Comparison of ENCODE assay signal across 8 mouse cellular contexts in genomic region chr9:53609306-53609967, GRCm38 (mm10). TPM values are rescaled to one million over a fixed set of nuclear protein-coding genes. Genes with fewer than 3 reads are reported as not detected.
A peak's percentile ranks its signal among the peaks of the same experiment; 100 is the strongest.
DNase-seq lines count a peak whose midpoint lies in the region; ATAC-seq and TF ChIP-seq lines count a peak whose summit lies in the region.

No protein-coding gene starts in this region.

- no peak for TF ChIP-seq CTCF in liver, adult 2 months (IDR thresholded peaks at IDR 0.05; ENCODE audit: low read depth, low read length)
- no peak for TF ChIP-seq CTCF in lung, postnatal 0 days (IDR thresholded peaks at IDR 0.05)

- peaks cover 23% of the 10 kb centered on the region for H3K79me2 ChIP-seq in liver, adult 2 months (ENCODE audit: control insufficient read depth, insufficient read depth, low read length)

- ATAC-seq in hindbrain, embryonic 13.5 days (ENCODE audit: low FRiP score), result peak; percentile 12; the same call in 1 of the 2 replicates
- ATAC-seq in lung, postnatal 0 days, result no peak

- no peaks in the 10 kb centered on the region for H3K27me3 ChIP-seq in liver, adult 2 months (ENCODE audit: control insufficient read depth, insufficient read depth, low read length)
- H3K27me3 ChIP-seq in hindbrain, embryonic 13.5 days, result no peaks in the 10 kb centered on the region
- H3K27me3 ChIP-seq in lung, postnatal 0 days (replicated peaks; ENCODE audit: insufficient read depth, low read length), result no peaks in the 10 kb centered on the region

- H3K4me3 ChIP-seq in liver, adult 2 months (ENCODE audit: insufficient read depth, low read depth, low read length), result peak overlapping the region; percentile 90
- peak overlapping the region; percentile 60 for H3K4me3 ChIP-seq in hindbrain, embryonic 13.5 days
- peak overlapping the region; percentile 73 for H3K4me3 ChIP-seq in lung, postnatal 0 days (ENCODE audit: low read depth, low read length)

- H3K9me3 ChIP-seq in hindbrain, embryonic 13.5 days, result no peaks in the 10 kb centered on the region
- H3K9me3 ChIP-seq in lung, postnatal 0 days (ENCODE audit: low read length), result no peaks in the 10 kb centered on the region

- peak overlapping the region; percentile 96 for H3K27ac ChIP-seq in liver, adult 2 months (replicated peaks; ENCODE audit: insufficient read depth, low read depth, low read length)
- peak overlapping the region; percentile 78 for H3K27ac ChIP-seq in hindbrain, embryonic 13.5 days
- H3K27ac ChIP-seq in lung, postnatal 0 days (ENCODE audit: low read length), result peak overlapping the region; percentile 75

- no peak for TF ChIP-seq POLR2A in liver, adult 2 months (IDR thresholded peaks at IDR 0.05; ENCODE audit: extremely low read depth, insufficient read depth, low read length)

- WGBS in liver, adult 2 months, result 15% methylated on average over 12 of the region's 12 CpGs
- WGBS in hindbrain, embryonic 13.5 days, result 79% methylated on average over 12 of the region's 12 CpGs
- 52% methylated on average over 12 of the region's 12 CpGs for WGBS in lung, postnatal 0 days

- H3K4me1 ChIP-seq in liver, adult 2 months (ENCODE audit: control insufficient read depth, insufficient read depth, low read length), result peaks cover 32% of the 10 kb centered on the region
- peaks cover 26% of the 10 kb centered on the region for H3K4me1 ChIP-seq in hindbrain, embryonic 13.5 days (replicated peaks)
- H3K4me1 ChIP-seq in lung, postnatal 0 days (ENCODE audit: insufficient read depth, low read depth, low read length), result no peaks in the 10 kb centered on the region

- peak overlapping the region; percentile 97 for H3K9ac ChIP-seq in liver, adult 2 months (ENCODE audit: low read depth, low read length)
- peak overlapping the region; percentile 84 for H3K9ac ChIP-seq in hindbrain, embryonic 13.5 days
- H3K9ac ChIP-seq in lung, postnatal 0 days (replicated peaks; ENCODE audit: low read depth), result peak overlapping the region; percentile 82

- TF ChIP-seq EP300 in lung, postnatal 0 days (IDR thresholded peaks at IDR 0.05), result no peak

- H3K4me2 ChIP-seq in hindbrain, embryonic 13.5 days, result peak overlapping the region; percentile 72
- peak overlapping the region; percentile 87 for H3K4me2 ChIP-seq in lung, postnatal 0 days (replicated peaks; ENCODE audit: low read depth, low read length)

- peak; percentile 71 for DNase-seq in liver, adult 2 months (ENCODE audit: extremely low read depth, low read depth, low spot score)
- DNase-seq in liver, result no peak
- peak; percentile 39 for DNase-seq in cerebellum, adult 9-10 months
- DNase-seq in lung, postnatal 0 days (ENCODE audit: low spot score), result peak; percentile 19
- no peak for DNase-seq in urinary bladder, postnatal 25 days (ENCODE audit: low spot score)
- DNase-seq in embryo, embryonic 9.5 days (ENCODE audit: extremely low spot score), result no peak
- DNase-seq in layer of hippocampus, adult 9-10 months (ENCODE audit: low spot score), result no peak

- H3K36me3 ChIP-seq in liver, adult 2 months (ENCODE audit: control insufficient read depth, insufficient read depth, low read length), result 0 out of 2 replicates have a peak, but pooled peaks cover 2% of the 10 kb centered on the region
- H3K36me3 ChIP-seq in hindbrain, embryonic 13.5 days, result peaks cover 11% of the 10 kb centered on the region
- H3K36me3 ChIP-seq in lung, postnatal 0 days (ENCODE audit: insufficient read depth, low read length), result no peaks in the 10 kb centered on the region

RNA-seq across cellular contexts. Expression of gene Acat1, which starts 0.7 kb away (rescaled TPM):
- total RNA-seq in liver, adult 2 months (2014; rRNA removed), result 285 and 321 TPM in 2 replicates
- polyA plus RNA-seq in liver, adult 2 months (2012; rRNA removed), result 101 and 143 TPM in 2 replicates
- polyA plus RNA-seq in hindbrain, embryonic 13.5 days (2015; fragmentation: Nextera tagmentation; extraction: Ambion mirVana), result 131 and 132 TPM in 2 replicates
- polyA plus RNA-seq in lung, postnatal 0 days (2015; fragmentation: Nextera tagmentation; extraction: Ambion mirVana), result 65.7 and 66.6 TPM in 2 replicates

Comparison
In these comparisons a context has a peak if more than half of its experiments do, and no peak if none do; other contexts are left out.
1. DNase-seq: peak in liver, adult 2 months (single experiment), cerebellum, adult 9-10 months (single experiment) and lung, postnatal 0 days (single experiment); none in liver (single experiment), urinary bladder, postnatal 25 days (single experiment), embryo, embryonic 9.5 days (single experiment) and layer of hippocampus, adult 9-10 months (single experiment).
2. Peak in every context shown above with its lines, with median percentiles within 50 percentile points of each other: H3K27ac ChIP-seq, H3K4me3 ChIP-seq and H3K9ac ChIP-seq.